13 mouse cellular contexts compared by ENCODE assay signal in genomic region chr16:38431446-38432185, GRCm38 (mm10). TPM values are rescaled to one million over a fixed set of nuclear protein-coding genes. Genes with fewer than 3 reads are reported as not detected.
DNase-seq lines count a peak whose midpoint lies in the region; ATAC-seq and TF ChIP-seq lines count a peak whose summit lies in the region.
"Had no signal": no experiment of that assay in that cellular context is flagged by ENCODE, and none has a peak within 500 bp of the region (broad histone marks: within the 10 kb centered on the region; RNA-seq: fewer than 3 reads in every experiment).

No protein-coding gene starts in this region.

- H3K27ac ChIP-seq in lung, postnatal 0 days (ENCODE audit: low read length), result no peak overlapping the region
- 0 out of 2 replicates have a peak overlapping the region, but pooled peaks have one; percentile 15 for H3K27ac ChIP-seq in heart, embryonic 11.5 days (ENCODE audit: low read depth, low read length)
- peak overlapping the region; percentile 26; the same call in 1 of the 2 replicates for H3K27ac ChIP-seq in liver, postnatal 0 days (ENCODE audit: low read depth)
- H3K27ac ChIP-seq in layer of hippocampus, adult 2 months, result no peak overlapping the region
- H3K27ac ChIP-seq: embryonic facial prominence, embryonic 15.5 days; stomach, embryonic 15.5 days had no signal

- no peaks in the 10 kb centered on the region for H3K27me3 ChIP-seq in lung, postnatal 0 days (replicated peaks; ENCODE audit: insufficient read depth, low read length)
- no peaks in the 10 kb centered on the region for H3K27me3 ChIP-seq in heart, embryonic 11.5 days (ENCODE audit: control insufficient read depth, insufficient read depth, low read length)
- H3K27me3 ChIP-seq in liver, postnatal 0 days (ENCODE audit: insufficient read depth, low read length), result no peaks in the 10 kb centered on the region
- H3K27me3 ChIP-seq: embryonic facial prominence, embryonic 15.5 days; stomach, embryonic 15.5 days had no signal

- TF ChIP-seq EP300 in lung, postnatal 0 days (IDR thresholded peaks at IDR 0.05), result peak; percentile 11; the same call in 1 of the 2 replicates
- TF ChIP-seq EP300 in liver, postnatal 0 days (IDR thresholded peaks at IDR 0.05; ENCODE audit: low read depth), result no peak

- no peaks in the 10 kb centered on the region for H3K36me3 ChIP-seq in lung, postnatal 0 days (ENCODE audit: insufficient read depth, low read length)
- no peaks in the 10 kb centered on the region for H3K36me3 ChIP-seq in heart, embryonic 11.5 days (ENCODE audit: control insufficient read depth, insufficient read depth, low read length)
- no peaks in the 10 kb centered on the region for H3K36me3 ChIP-seq in liver, postnatal 0 days (replicated peaks; ENCODE audit: insufficient read depth, low read length)
- H3K36me3 ChIP-seq: embryonic facial prominence, embryonic 15.5 days; stomach, embryonic 15.5 days had no signal

- H3K9ac ChIP-seq in lung, postnatal 0 days (replicated peaks; ENCODE audit: low read depth), result no peak overlapping the region
- H3K9ac ChIP-seq in heart, embryonic 11.5 days (ENCODE audit: low read depth, low read length), result no peak overlapping the region; the same call in 1 of the 2 replicates
- peak overlapping the region; percentile 54 for H3K9ac ChIP-seq in liver, postnatal 0 days (replicated peaks)
- H3K9ac ChIP-seq: embryonic facial prominence, embryonic 15.5 days; stomach, embryonic 15.5 days had no signal

- no peak overlapping the region for H3K4me3 ChIP-seq in lung, postnatal 0 days (ENCODE audit: low read depth, low read length)
- H3K4me3 ChIP-seq in heart, embryonic 11.5 days (ENCODE audit: low read depth, low read length), result no peak overlapping the region
- peak overlapping the region; percentile 33 for H3K4me3 ChIP-seq in liver, postnatal 0 days (ENCODE audit: low read depth, low read length)
- no peak overlapping the region for H3K4me3 ChIP-seq in layer of hippocampus, adult 2 months
- H3K4me3 ChIP-seq: embryonic facial prominence, embryonic 15.5 days; stomach, embryonic 15.5 days had no signal

- TF ChIP-seq CTCF in lung, postnatal 0 days (IDR thresholded peaks at IDR 0.05), result no peak
- TF ChIP-seq CTCF in liver, postnatal 0 days (IDR thresholded peaks at IDR 0.05; ENCODE audit: low read depth), result no peak
- no peak for TF ChIP-seq CTCF in layer of hippocampus, adult 2 months (conservative IDR thresholded peaks at IDR 0.05)

- no peak for DNase-seq in lung, postnatal 0 days (ENCODE audit: low spot score)
- no peak for DNase-seq in lung, postnatal 25 days (ENCODE audit: low spot score)
- DNase-seq in ZHBTc4 (ENCODE audit: low read depth, low spot score), result peak; percentile 52
- DNase-seq in liver, postnatal 0 days, result no peak
- DNase-seq in left cerebral cortex, postnatal 10 days (ENCODE audit: extremely low spot score in 1 of 2, low spot score in 2 of 2), result no peak
- no peak for DNase-seq in layer of hippocampus, adult 2 months (ENCODE audit: low spot score in 2 of 2)
- DNase-seq: cerebellum, postnatal 25 days; layer of hippocampus, postnatal 36 days; retina, postnatal 1 day had no signal

- peak; percentile 46 for ATAC-seq in lung, postnatal 0 days
- ATAC-seq in heart, embryonic 11.5 days (replicated peaks; ENCODE audit: insufficient number of reproducible peaks, low FRiP score, low TSS enrichment), result no peak
- ATAC-seq in liver, postnatal 0 days, result no peak

- 39% methylated on average over 13 of the region's 13 CpGs for WGBS in lung, postnatal 0 days
- WGBS in heart, embryonic 11.5 days (ENCODE audit: insufficient replicate concordance), result 29% methylated on average over 13 of the region's 13 CpGs
- WGBS in liver, postnatal 0 days (ENCODE audit: insufficient replicate concordance), result 32% methylated on average over 13 of the region's 13 CpGs

- H3K4me1 ChIP-seq in lung, postnatal 0 days (ENCODE audit: insufficient read depth, low read depth, low read length), result no peaks in the 10 kb centered on the region
- peaks cover 7% of the 10 kb centered on the region for H3K4me1 ChIP-seq in heart, embryonic 11.5 days (ENCODE audit: control insufficient read depth, insufficient read depth, low read length)
- H3K4me1 ChIP-seq in liver, postnatal 0 days (ENCODE audit: insufficient read depth), result peaks cover 18% of the 10 kb centered on the region
- H3K4me1 ChIP-seq: embryonic facial prominence, embryonic 15.5 days; stomach, embryonic 15.5 days had no signal

- H3K4me2 ChIP-seq in lung, postnatal 0 days (replicated peaks; ENCODE audit: low read depth, low read length), result no peak overlapping the region
- H3K4me2 ChIP-seq in heart, embryonic 11.5 days, result no peak overlapping the region
- H3K4me2 ChIP-seq in liver, postnatal 0 days (ENCODE audit: low read depth, low read length), result peak overlapping the region; percentile 61
- H3K4me2 ChIP-seq: embryonic facial prominence, embryonic 15.5 days; stomach, embryonic 15.5 days had no signal

- H3K9me3 ChIP-seq in lung, postnatal 0 days (ENCODE audit: low read length), result no peaks in the 10 kb centered on the region
- H3K9me3 ChIP-seq in heart, embryonic 11.5 days (replicated peaks; ENCODE audit: control insufficient read depth, low read length), result no peaks in the 10 kb centered on the region
- no peaks in the 10 kb centered on the region for H3K9me3 ChIP-seq in liver, postnatal 0 days (ENCODE audit: low read length)
- H3K9me3 ChIP-seq: embryonic facial prominence, embryonic 15.5 days; stomach, embryonic 15.5 days had no signal

- intact Hi-C loops in left cerebral cortex, postnatal 10 days (cut with DNase I), result no loop called here

RNA-seq across cellular contexts. Expression of gene Pla1a, which starts 1.3 kb away (rescaled TPM):
- polyA plus RNA-seq in lung, postnatal 0 days (2015; fragmentation: Nextera tagmentation; extraction: Ambion mirVana), result 1.2 and 1.6 TPM in 2 replicates
- 0.25 and 0.43 TPM in 2 replicates for polyA plus RNA-seq in heart, embryonic 11.5 days (2014; fragmentation: Nextera tagmentation; extraction: Ambion mirVana)
- polyA plus RNA-seq in liver, postnatal 0 days (2015; fragmentation: Nextera tagmentation; extraction: Ambion mirVana), result 49.8 and 55.8 TPM in 2 replicates
- total RNA-seq in left cerebral cortex, postnatal 10 days (2021), result 1 to 10 TPM in 1 of 2 experiments, under 1 TPM in 1; 0.67 to 1.3 TPM
- total RNA-seq in layer of hippocampus, adult 2 months (2021), result under 1 TPM; 0.76 to 0.97 TPM
- total RNA-seq: megakaryocyte-erythroid progenitor cell, adult 5-6 weeks had no signal

RNA-seq across cellular contexts. Expression of gene Adprh, which starts 20.9 kb away (rescaled TPM):
- 54.9 and 59.9 TPM in 2 replicates for polyA plus RNA-seq in lung, postnatal 0 days (2015; fragmentation: Nextera tagmentation; extraction: Ambion mirVana)
- polyA plus RNA-seq in heart, embryonic 11.5 days (2014; fragmentation: Nextera tagmentation; extraction: Ambion mirVana), result 99.7 and 101 TPM in 2 replicates
- polyA plus RNA-seq in liver, postnatal 0 days (2015; fragmentation: Nextera tagmentation; extraction: Ambion mirVana), result 17.9 and 22.2 TPM in 2 replicates
- total RNA-seq in left cerebral cortex, postnatal 10 days (2021), result 10 to 100 TPM; 63.6 to 63.9 TPM
- total RNA-seq in layer of hippocampus, adult 2 months (2021), result 10 to 100 TPM; 55.4 to 55.5 TPM

RNA-seq across cellular contexts. Expression of gene Cd80, which starts 23.7 kb away (rescaled TPM):
- 0.14 and 0.25 TPM in 2 replicates for polyA plus RNA-seq in lung, postnatal 0 days (2015; fragmentation: Nextera tagmentation; extraction: Ambion mirVana)
- polyA plus RNA-seq in heart, embryonic 11.5 days (2014; fragmentation: Nextera tagmentation; extraction: Ambion mirVana), result 0.66 and 0.80 TPM in 2 replicates
- 0.13 and 0.15 TPM in 2 replicates for polyA plus RNA-seq in liver, postnatal 0 days (2015; fragmentation: Nextera tagmentation; extraction: Ambion mirVana)
- total RNA-seq in left cerebral cortex, postnatal 10 days (2021), result under 1 TPM; 0.36 to 0.49 TPM
- under 1 TPM; 0.15 to 0.69 TPM for total RNA-seq in layer of hippocampus, adult 2 months (2021)
- total RNA-seq: megakaryocyte-erythroid progenitor cell, adult 5-6 weeks had no signal

Comparison
In these comparisons a context has a peak if more than half of its experiments do, and no peak if none do; other contexts are left out.
1. H3K27ac ChIP-seq: peak in heart, embryonic 11.5 days (single experiment) and liver, postnatal 0 days (single experiment); none in lung, postnatal 0 days (single experiment) and layer of hippocampus, adult 2 months (single experiment).
2. RNA of gene Pla1a, which starts 1.3 kb away (polyA plus RNA-seq): 49.8 to 55.8 TPM in liver, postnatal 0 days; 1.2 to 1.6 TPM in lung, postnatal 0 days and 0.25 to 0.43 TPM in heart, embryonic 11.5 days; every median in the first group is over 10 times any median in the second.